Mouse (Mus musculus): ENCODE data around the gene Slit2.

DNA sequence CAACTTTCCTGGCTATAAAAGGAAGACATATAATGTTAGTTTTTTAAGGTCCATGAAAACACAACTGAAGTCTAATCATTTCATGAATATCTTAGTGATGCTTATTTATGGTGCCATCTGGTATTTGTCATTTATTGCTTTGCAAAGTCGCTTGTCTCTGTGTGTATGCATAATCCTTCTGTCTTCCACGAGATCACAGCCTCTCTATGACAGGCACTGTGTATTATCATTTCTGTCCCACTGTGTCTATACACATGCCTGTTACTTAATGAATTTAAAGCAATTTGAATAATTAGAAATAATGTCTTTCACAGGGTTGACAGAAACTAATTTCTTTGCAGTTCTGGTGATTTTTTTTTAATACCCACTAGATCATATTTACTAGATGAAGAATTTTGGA, 242.6 kb downstream of the Slit2 start:
- TF ChIP-seq POLR2A (IDR thresholded peaks at IDR 0.05; ENCODE audit: borderline replicate concordance, low read depth, low read length), result no peak
- TF ChIP-seq CTCF (IDR thresholded peaks at IDR 0.05; ENCODE audit: low read depth, low read length), result no peak

Measured in bone marrow macrophage, adult 2 months (primary cell).